Mouse (Mus musculus) hindbrain, embryonic 14.5 days (tissue): ENCODE data around the gene Gls. TPM values are rescaled to one million over a fixed set of nuclear protein-coding genes. Genes with fewer than 3 reads are reported as not detected.

Experiments
- ATAC-seq: fragments of 200-750 bp; cut with Nextera tagmentation; 2 replicates; pipeline ENCODE4 v1.8.0; 2017; ENCODE audit warnings: moderate number of reproducible peaks, mild to moderate bottlenecking, moderate TSS enrichment, moderate library complexity; ENCODE audit not compliant: low FRiP score
- DNase-seq: peaks from one replicate; pipeline ENCODE4 v3.0.0-alpha.2; 2015; ENCODE audit warnings: low spot score
- H3K27ac ChIP-seq: fragments of 300-500 bp; sonication (generic); 2 replicates; pipeline ENCODE4 v1.5.1; 2014; ENCODE audit warnings: mild to moderate bottlenecking, moderate library complexity
- H3K27me3 ChIP-seq: fragments of 300-500 bp; sonication (generic); 2 replicates; pipeline ENCODE4 v1.6.1; 2014; ENCODE audit warnings: mild to moderate bottlenecking, low read length, mixed read lengths; ENCODE audit not compliant: control insufficient read depth, insufficient read depth
- H3K36me3 ChIP-seq: fragments of 300-500 bp; sonication (generic); replicated peaks from 2 replicates; pipeline ENCODE4 v1.6.1; 2014; ENCODE audit not compliant: control insufficient read depth, insufficient read depth
- H3K4me1 ChIP-seq: fragments of 300-500 bp; sonication (generic); replicated peaks from 2 replicates; pipeline ENCODE4 v1.6.1; 2014; ENCODE audit warnings: antibody characterized with exemption, low read length, mixed read lengths; ENCODE audit not compliant: control insufficient read depth, insufficient read depth
- H3K4me2 ChIP-seq: fragments of 300-500 bp; sonication (generic); replicated peaks from 2 replicates; pipeline ENCODE4 v1.6.1; 2014; ENCODE audit warnings: mild to moderate bottlenecking, moderate library complexity
- H3K4me3 ChIP-seq: fragments of 300-500 bp; sonication (generic); replicated peaks from 2 replicates; pipeline ENCODE4 v1.5.1; 2014; ENCODE audit warnings: mild to moderate bottlenecking, low read length
- H3K9ac ChIP-seq: fragments of 300-500 bp; sonication (generic); 2 replicates; pipeline ENCODE4 v1.6.1; 2014
- H3K9me3 ChIP-seq: fragments of 300-500 bp; sonication (generic); 2 replicates; pipeline ENCODE4 v1.6.1; 2016; ENCODE audit warnings: low read length; ENCODE audit not compliant: control insufficient read depth
- WGBS: fragments of 180-500 bp; shearing (Covaris S2); extraction: QIAGEN DNeasy Blood & Tissue Kit; methylation state at CpG from one replicate; pipeline ENCODE4 v1.1.7; 2014; 5-methylcytosine and 5-hydroxymethylcytosine counted together
- polyA plus RNA-seq: library from polyadenylated mRNA; unstranded; fragments of >200 nt; fragmentation: Nextera tagmentation; extraction: Ambion mirVana; gene quantifications from 2 replicates; pipeline ENCODE4 v1.2.1, GENCODE M21; 2014

The Gls gene
- polyA plus RNA-seq, 1 experiment from 2014 or later = 61.9 TPM

- DNase-seq (no peak), ATAC-seq (no peak)
- WGBS = 89% methylated on average over 4 of the region's 4 CpGs
These were observed 89.8 kb downstream of the Gls start for GRCm38 (mm10) chr1:52143191-52143590.

GRCm38 (mm10) chr1:52142117-52142516, 90.9 kb downstream of the Gls start:
- H3K36me3 ChIP-seq = no peaks in the 10 kb centered on the region; the same call in 1 of the 2 replicates
- DNase-seq (no peak), ATAC-seq (no peak)
- no peaks in the 10 kb centered on the region for H3K27me3 ChIP-seq
- no peak overlapping the region for H3K4me3 ChIP-seq
- 86% methylated on average over 4 of the region's 4 CpGs for WGBS
- H3K9ac ChIP-seq = no peak overlapping the region
- no peaks in the 10 kb centered on the region for H3K4me1 ChIP-seq
- H3K4me2 ChIP-seq = no peak overlapping the region
- no peak overlapping the region for H3K27ac ChIP-seq
- no peaks in the 10 kb centered on the region for H3K9me3 ChIP-seq

More at GRCm38 (mm10) chr1:52143191-52143590, 89.8 kb downstream of the Gls start:
- Histone ChIP-seq H3K9me3 (no peaks in the 10 kb centered on the region), H3K4me2 (no peak overlapping the region), H3K27me3 (no peaks in the 10 kb centered on the region), H3K36me3 (no peaks in the 10 kb centered on the region; the same call in 1 of the 2 replicates), H3K9ac (no peak overlapping the region), H3K27ac (no peak overlapping the region), H3K4me3 (no peak overlapping the region), H3K4me1 (no peaks in the 10 kb centered on the region)

- Histone ChIP-seq H3K27ac (no peak overlapping the region), H3K27me3 (no peaks in the 10 kb centered on the region), H3K4me1 (no peaks in the 10 kb centered on the region), H3K4me2 (no peak overlapping the region), H3K36me3 (no peaks in the 10 kb centered on the region; the same call in 1 of the 2 replicates), H3K9ac (no peak overlapping the region), H3K9me3 (no peaks in the 10 kb centered on the region), H3K4me3 (no peak overlapping the region)
- no peak for ATAC-seq
- 82% methylated on average over 3 of the region's 3 CpGs for WGBS
- DNase-seq = no peak
These were observed 91.5 kb downstream of the Gls start for GRCm38 (mm10) chr1:52141482-52141881.

GRCm38 (mm10) chr1:52140534-52140933, 92.5 kb downstream of the Gls start:
- H3K36me3 ChIP-seq = no peaks in the 10 kb centered on the region; the same call in 1 of the 2 replicates
- H3K4me3 ChIP-seq = no peak overlapping the region
- no peaks in the 10 kb centered on the region for H3K9me3 ChIP-seq
- no peaks in the 10 kb centered on the region for H3K27me3 ChIP-seq
- ATAC-seq (no peak), DNase-seq (no peak)
- H3K4me1 ChIP-seq = no peaks in the 10 kb centered on the region
- H3K27ac ChIP-seq = no peak overlapping the region
- no peak overlapping the region for H3K9ac ChIP-seq
- WGBS = 83% methylated on average over 9 of the region's 9 CpGs
- H3K4me2 ChIP-seq = no peak overlapping the region

- Histone ChIP-seq H3K4me2 (no peak overlapping the region), H3K27ac (no peak overlapping the region), H3K27me3 (no peaks in the 10 kb centered on the region), H3K9me3 (no peaks in the 10 kb centered on the region), H3K9ac (no peak overlapping the region), H3K4me3 (no peak overlapping the region), H3K36me3 (no peaks in the 10 kb centered on the region), H3K4me1 (no peaks in the 10 kb centered on the region)
- 45% methylated on average over 16 of the region's 16 CpGs for WGBS
- DNase-seq (no peak), ATAC-seq (no peak)
These were observed 95.7 kb downstream of the Gls start for GRCm38 (mm10) chr1:52137292-52137691.

- no peaks in the 10 kb centered on the region for H3K4me1 ChIP-seq
- DNase-seq (no peak), ATAC-seq (no peak)
- H3K9ac ChIP-seq = no peak overlapping the region
- H3K4me3 ChIP-seq = no peak overlapping the region
- no peak overlapping the region for H3K27ac ChIP-seq
- H3K4me2 ChIP-seq = no peak overlapping the region
- H3K36me3 ChIP-seq = no peaks in the 10 kb centered on the region
- WGBS = 57% methylated on average over 8 of the region's 8 CpGs
- H3K9me3 ChIP-seq = no peaks in the 10 kb centered on the region
- H3K27me3 ChIP-seq = no peaks in the 10 kb centered on the region
These were observed 99.8 kb downstream of the Gls start for GRCm38 (mm10) chr1:52133254-52133653.

- Histone ChIP-seq H3K27me3 (no peaks in the 10 kb centered on the region), H3K27ac (no peak overlapping the region), H3K9me3 (no peaks in the 10 kb centered on the region), H3K9ac (no peak overlapping the region), H3K4me3 (no peak overlapping the region), H3K36me3 (0 out of 2 replicates have a peak, but pooled peaks cover 3% of the 10 kb centered on the region), H3K4me1 (no peaks in the 10 kb centered on the region), H3K4me2 (no peak overlapping the region)
- WGBS = 85% methylated on average over 11 of the region's 11 CpGs
- DNase-seq (no peak), ATAC-seq (no peak)
These were observed 101.2 kb downstream of the Gls start for GRCm38 (mm10) chr1:52131787-52132377.

GRCm38 (mm10) chr1:52129794-52130193, 103.2 kb downstream of the Gls start:
- H3K27me3 ChIP-seq = no peaks in the 10 kb centered on the region
- 0 out of 2 replicates have a peak, but pooled peaks cover 11% of the 10 kb centered on the region for H3K36me3 ChIP-seq
- H3K4me2 ChIP-seq = no peak overlapping the region
- DNase-seq = no peak
- no peaks in the 10 kb centered on the region for H3K4me1 ChIP-seq
- no peak overlapping the region for H3K9ac ChIP-seq
- ATAC-seq = no peak
- 78% methylated on average over 6 of the region's 6 CpGs for WGBS
- no peak overlapping the region for H3K27ac ChIP-seq
- H3K4me3 ChIP-seq = no peak overlapping the region
- no peaks in the 10 kb centered on the region for H3K9me3 ChIP-seq

GRCm38 (mm10) chr1:52127350-52127749, 105.7 kb downstream of the Gls start:
- Histone ChIP-seq H3K4me3 (no peak overlapping the region), H3K9me3 (no peaks in the 10 kb centered on the region), H3K4me2 (no peak overlapping the region), H3K36me3 (peaks cover 13% of the 10 kb centered on the region; the same call in 1 of the 2 replicates), H3K9ac (no peak overlapping the region), H3K4me1 (no peaks in the 10 kb centered on the region), H3K27ac (no peak overlapping the region), H3K27me3 (no peaks in the 10 kb centered on the region)
- DNase-seq (no peak), ATAC-seq (no peak)
- 89% methylated on average over 6 of the region's 6 CpGs for WGBS

- ATAC-seq (no peak), DNase-seq (no peak)
- Histone ChIP-seq H3K4me1 (no peaks in the 10 kb centered on the region), H3K4me3 (no peak overlapping the region), H3K9ac (no peak overlapping the region), H3K27me3 (no peaks in the 10 kb centered on the region), H3K27ac (no peak overlapping the region), H3K36me3 (peaks cover 13% of the 10 kb centered on the region; the same call in 1 of the 2 replicates), H3K9me3 (no peaks in the 10 kb centered on the region), H3K4me2 (no peak overlapping the region)
- 82% methylated on average over 3 of the region's 3 CpGs for WGBS
These were observed 108.2 kb downstream of the Gls start for GRCm38 (mm10) chr1:52124818-52125217.
